Mouse (Mus musculus) megakaryocyte, embryonic 14.5 days (primary cell): Measurements from ENCODE around the gene Epo.

Source experiments
- FLI1 ChIP-seq: IDR thresholded peaks from 2 replicates; pipeline ENCODE4 v1.6.1; 2012; ENCODE audit warnings: low read length, inconsistent platforms, mixed read lengths
- GATA1 ChIP-seq: IDR thresholded peaks from 3 replicates; pipeline ENCODE4 v1.6.1; 2012; ENCODE audit warnings: mixed read lengths, low read length, inconsistent platforms, borderline replicate concordance

- no peak for TF ChIP-seq GATA1
- no peak for TF ChIP-seq FLI1
Observed at GRCm38 (mm10) chr5:137544926-137545325, 11.9 kb upstream of the Epo start.
